Mouse (Mus musculus) C2C12 (cell line): ENCODE measurements around the gene Hivep2. TPM values are rescaled to one million over a fixed set of nuclear protein-coding genes. Genes with fewer than 3 reads are reported as not detected.

Experiments used
- H3K27me3 ChIP-seq: one replicate; pipeline ENCODE4 v1.6.1; 2011; ENCODE audit not compliant: control insufficient read depth, insufficient read depth, insufficient read length
- H3K36me3 ChIP-seq: one replicate; pipeline ENCODE4 v1.6.1; 2011; ENCODE audit not compliant: control insufficient read depth, insufficient read depth
- H3K4me3 ChIP-seq: one replicate; pipeline ENCODE4 v1.5.1; 2011; ENCODE audit warnings: mild to moderate bottlenecking, control low read depth; ENCODE audit not compliant: poor library complexity, insufficient read depth, severe bottlenecking
- H3K79me2 ChIP-seq: one replicate; pipeline ENCODE4 v1.6.1; 2011; ENCODE audit not compliant: control insufficient read depth, insufficient read depth
- H3K79me3 ChIP-seq: one replicate; pipeline ENCODE4 v1.6.1; 2011; ENCODE audit warnings: low read depth, control low read depth
- H3ac ChIP-seq: one replicate; pipeline ENCODE3; 2011; ENCODE audit warnings: low read depth; ENCODE audit not compliant: control insufficient read depth, insufficient read length
- CEBPB ChIP-seq: IDR thresholded peaks from one replicate; pipeline ENCODE4 v1.6.1; 2011; ENCODE audit warnings: low read depth, mild to moderate bottlenecking, control low read depth, moderate library complexity
- CTCF ChIP-seq: IDR thresholded peaks from one replicate; pipeline ENCODE4 v1.5.1; 2011; ENCODE audit not compliant: control insufficient read depth, insufficient read depth, insufficient read length
- FOSL1 ChIP-seq: IDR thresholded peaks from one replicate; pipeline ENCODE4 v1.8.0; 2011; ENCODE audit warnings: mild to moderate bottlenecking, low read length; ENCODE audit not compliant: poor library complexity, insufficient read depth, severe bottlenecking
- MAX ChIP-seq: IDR thresholded peaks from one replicate; pipeline ENCODE4 v1.6.1; 2011; ENCODE audit warnings: mild to moderate bottlenecking, control low read depth
- MYOD1 ChIP-seq: IDR thresholded peaks from one replicate; pipeline ENCODE4 v1.6.1; 2011; ENCODE audit warnings: low read depth; ENCODE audit not compliant: control insufficient read depth, insufficient read length
- MYOG ChIP-seq: IDR thresholded peaks from one replicate; pipeline ENCODE4 v1.6.1; 2011; ENCODE audit not compliant: control insufficient read depth, insufficient read length; ENCODE audit errors: extremely low read depth
- USF1 ChIP-seq: IDR thresholded peaks from one replicate; pipeline ENCODE4 v1.6.1; 2011; ENCODE audit warnings: low read depth, mild to moderate bottlenecking, control low read depth, moderate library complexity
- polyA plus RNA-seq: library from polyadenylated mRNA; unstranded; fragments of >200 nt; fragmentation: generic; extraction: Trizol; gene quantifications from one replicate; pipeline ENCODE4 v1.2.1, GENCODE M21; 2012; ENCODE audit warnings: missing spikeins

The Hivep2 gene
- polyA plus RNA-seq, 1 experiment = 2.9 TPM

- H3ac ChIP-seq = no peak overlapping the region
- no peaks in the 10 kb centered on the region for H3K27me3 ChIP-seq
- peaks cover 2% of the 10 kb centered on the region for H3K79me3 ChIP-seq
- TF ChIP-seq MYOG = no peak
- no peak for TF ChIP-seq MAX
- TF ChIP-seq USF1 = no peak
- no peak for TF ChIP-seq CEBPB
- no peak for TF ChIP-seq MYOD1
- TF ChIP-seq CTCF = no peak
- TF ChIP-seq FOSL1 = no peak
- peaks cover 12% of the 10 kb centered on the region for H3K79me2 ChIP-seq
- no peak overlapping the region for H3K4me3 ChIP-seq
- H3K36me3 ChIP-seq = peaks cover 4% of the 10 kb centered on the region
Observed at GRCm38 (mm10) chr10:13987336-13987735, 21.5 kb downstream of the Hivep2 start.

- Histone ChIP-seq H3K27me3 (no peaks in the 10 kb centered on the region), H3K79me3 (peaks cover 2% of the 10 kb centered on the region), H3K4me3 (no peak overlapping the region), H3ac (no peak overlapping the region), H3K36me3 (peaks cover 4% of the 10 kb centered on the region), H3K79me2 (peaks cover 12% of the 10 kb centered on the region)
- TF ChIP-seq MYOG (no peak), FOSL1 (no peak), MYOD1 (peak; percentile 97)
Observed at GRCm38 (mm10) chr10:13988280-13988679, 22.4 kb downstream of the Hivep2 start.

DNA sequence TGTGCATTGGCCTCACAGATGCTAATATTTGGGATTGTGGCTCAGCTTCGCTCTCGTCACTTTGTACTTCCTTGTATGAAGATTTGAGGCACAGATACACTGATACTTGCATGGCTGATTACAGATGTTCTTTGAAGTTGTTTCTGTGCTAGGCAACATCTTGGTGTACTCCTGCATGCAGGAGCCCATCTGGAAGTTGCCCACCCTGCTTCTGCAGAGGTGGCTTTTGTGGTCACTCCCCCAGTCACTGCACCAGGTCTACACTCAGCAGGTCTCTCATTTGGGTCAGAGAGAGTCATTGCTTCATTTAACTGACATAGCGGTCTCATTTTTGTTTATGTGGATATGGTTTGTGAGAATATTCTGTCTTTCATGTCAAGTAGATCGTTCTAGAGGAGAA lies 22.9 kb downstream of the Hivep2 start:
- peaks cover 2% of the 10 kb centered on the region for H3K79me3 ChIP-seq
- peaks cover 4% of the 10 kb centered on the region for H3K36me3 ChIP-seq
- H3ac ChIP-seq = no peak overlapping the region
- H3K4me3 ChIP-seq = no peak overlapping the region
- H3K79me2 ChIP-seq = peaks cover 12% of the 10 kb centered on the region
- no peak for TF ChIP-seq CEBPB
- no peak for TF ChIP-seq USF1
- TF ChIP-seq MYOG = no peak
- TF ChIP-seq FOSL1 = no peak
- TF ChIP-seq MAX = no peak
- TF ChIP-seq CTCF = no peak
- no peak for TF ChIP-seq MYOD1
- H3K27me3 ChIP-seq = no peaks in the 10 kb centered on the region

DNA sequence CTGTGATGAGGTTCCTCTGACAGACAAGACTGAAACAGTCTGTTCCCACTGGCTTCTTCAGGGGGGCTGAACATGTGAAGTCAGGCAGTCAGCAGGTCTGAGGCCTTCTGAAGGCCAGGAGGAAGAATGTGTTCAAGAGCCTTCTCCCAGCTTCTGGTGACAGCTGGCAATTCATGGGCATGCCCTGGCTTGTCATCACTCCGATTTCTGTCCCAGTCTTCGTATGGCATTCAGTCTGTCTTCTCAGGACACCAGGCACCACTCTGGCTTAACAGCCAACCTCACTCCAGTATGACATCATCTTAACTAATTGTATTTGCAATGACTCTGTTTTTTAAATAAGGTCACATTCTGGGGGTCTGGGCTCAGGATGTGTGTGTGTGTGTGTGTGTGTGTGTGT lies 25.0 kb downstream of the Hivep2 start:
- H3K4me3 ChIP-seq = no peak overlapping the region
- peaks cover 5% of the 10 kb centered on the region for H3K79me2 ChIP-seq
- no peak overlapping the region for H3ac ChIP-seq
- no peak for TF ChIP-seq FOSL1
- no peak for TF ChIP-seq USF1
- TF ChIP-seq MAX = no peak
- TF ChIP-seq CTCF = no peak
- no peak for TF ChIP-seq CEBPB
- TF ChIP-seq MYOG = no peak
- TF ChIP-seq MYOD1 = no peak
- peaks cover 4% of the 10 kb centered on the region for H3K36me3 ChIP-seq
- H3K79me3 ChIP-seq = peaks cover 2% of the 10 kb centered on the region
- no peaks in the 10 kb centered on the region for H3K27me3 ChIP-seq

GRCm38 (mm10) chr10:13993411-13993810 lies 27.5 kb downstream of the Hivep2 start:
- TF ChIP-seq MAX (no peak), FOSL1 (no peak), CTCF (no peak), MYOG (no peak), MYOD1 (no peak), CEBPB (no peak), USF1 (no peak)
- Histone ChIP-seq H3K79me2 (peaks cover 5% of the 10 kb centered on the region), H3K27me3 (no peaks in the 10 kb centered on the region), H3K79me3 (peaks cover 2% of the 10 kb centered on the region), H3K4me3 (no peak overlapping the region), H3K36me3 (peaks cover 4% of the 10 kb centered on the region), H3ac (no peak overlapping the region)

DNA sequence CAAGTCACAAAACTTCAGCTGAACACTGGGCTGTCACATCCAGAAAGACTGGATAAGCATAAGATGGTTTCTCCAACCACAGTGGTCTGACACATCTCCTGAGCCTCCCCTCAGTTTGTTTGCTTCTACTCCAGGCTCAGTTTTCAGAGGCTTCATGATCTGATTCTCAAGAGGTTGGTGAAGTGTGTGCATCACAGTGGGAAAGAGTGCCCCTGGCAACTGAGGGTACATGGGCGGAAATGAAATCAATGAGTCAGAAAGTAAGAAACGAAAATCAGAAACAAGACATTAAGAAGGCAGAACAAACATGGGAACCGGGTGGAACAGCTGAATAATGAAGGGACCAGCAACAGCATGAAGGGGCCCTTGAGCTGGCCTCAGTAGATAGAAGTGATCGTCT lies 31.5 kb downstream of the Hivep2 start:
- no peaks in the 10 kb centered on the region for H3K79me3 ChIP-seq
- no peak overlapping the region for H3K4me3 ChIP-seq
- H3ac ChIP-seq = no peak overlapping the region
- H3K27me3 ChIP-seq = no peaks in the 10 kb centered on the region
- no peaks in the 10 kb centered on the region for H3K36me3 ChIP-seq
- no peaks in the 10 kb centered on the region for H3K79me2 ChIP-seq
- TF ChIP-seq MYOD1 (no peak), MYOG (no peak), FOSL1 (no peak), MAX (no peak), CTCF (no peak), USF1 (no peak), CEBPB (no peak)
